Mouse (Mus musculus): ENCODE data around the gene Btk.

Gene Btk

DNA sequence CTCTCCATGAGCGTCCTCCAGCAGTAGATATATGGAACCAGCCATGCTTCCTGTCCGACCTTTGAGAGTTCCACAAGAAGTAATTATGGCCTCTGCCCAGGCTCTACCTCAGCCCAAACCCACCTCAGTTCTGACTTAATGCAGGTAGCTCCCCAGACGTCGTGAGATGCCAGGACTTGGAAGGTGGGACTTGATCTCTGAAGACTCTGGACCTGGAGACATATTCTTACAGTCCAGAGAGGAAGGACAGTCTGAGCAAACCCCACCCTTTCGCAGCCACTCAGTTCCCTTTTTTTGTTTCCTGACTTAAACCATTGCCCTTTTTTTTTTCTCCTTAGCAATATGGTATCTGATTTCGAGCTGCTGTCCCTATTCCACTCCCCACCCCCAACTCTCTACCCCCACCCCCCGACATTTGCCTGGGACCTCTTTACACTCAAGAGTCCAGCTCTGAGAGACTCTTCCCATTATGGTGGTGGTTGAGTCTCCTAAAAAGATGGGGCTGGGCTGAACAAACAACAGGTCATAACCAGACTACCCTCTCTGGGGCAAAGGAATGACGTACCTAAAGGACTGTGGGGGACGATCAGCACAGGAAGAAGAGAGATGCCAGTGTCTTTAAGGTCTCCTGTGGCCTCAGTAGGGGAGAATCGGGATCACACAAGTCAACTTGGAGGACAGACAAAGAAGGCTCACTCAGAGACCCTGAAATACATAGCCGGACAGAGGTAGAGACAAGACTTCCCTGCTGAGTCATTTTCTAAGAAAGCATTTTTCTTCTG lies at the start of gene Btk:
Btk (minus strand) TSS at position 683 of the 782 bp plus-strand sequence.
- DNase-seq (ENCODE audit: low read depth, low spot score): no peak

DNA sequence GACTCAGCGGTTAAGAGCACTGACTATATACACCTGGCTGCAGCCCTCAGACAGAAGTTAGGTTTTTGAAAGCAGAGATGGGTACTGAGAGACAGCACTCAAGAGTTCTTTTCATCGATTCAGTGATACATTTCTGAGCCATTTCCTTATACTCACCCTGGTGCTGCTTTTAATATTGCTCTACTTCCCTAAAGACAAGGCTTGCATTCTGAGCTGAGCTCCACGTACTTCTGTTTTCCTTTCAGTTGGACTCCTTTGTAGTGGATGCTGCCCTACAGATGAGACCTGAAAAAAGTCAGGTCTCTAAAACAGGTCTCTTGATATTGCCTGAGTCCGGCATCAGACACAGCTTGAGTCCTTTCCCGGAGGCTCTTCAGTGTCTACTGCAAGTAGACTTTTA lies 49.3 kb upstream of the Btk start:
- no peak for DNase-seq (ENCODE audit: low read depth, low spot score)

DNA sequence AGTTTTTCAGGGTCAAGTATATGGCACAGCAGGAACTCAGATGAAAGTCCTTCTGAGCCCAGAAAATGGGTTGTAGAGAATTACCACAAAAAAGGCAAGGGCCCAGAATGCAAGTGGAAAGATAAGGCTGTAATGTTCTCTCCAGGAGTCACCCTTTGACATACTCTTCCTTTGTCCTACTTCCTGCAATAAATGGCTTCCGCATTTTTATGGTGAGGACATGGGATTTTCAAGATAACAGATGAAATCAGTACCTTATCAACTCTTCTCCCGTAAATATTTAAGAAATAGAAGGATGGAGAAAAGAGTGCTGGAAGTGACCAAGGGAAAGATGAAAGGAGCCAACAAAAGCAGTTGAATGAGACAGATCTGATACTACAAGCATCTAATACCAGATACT lies 44.8 kb upstream of the Btk start:
- no peak for DNase-seq (ENCODE audit: low read depth, low spot score)

DNA sequence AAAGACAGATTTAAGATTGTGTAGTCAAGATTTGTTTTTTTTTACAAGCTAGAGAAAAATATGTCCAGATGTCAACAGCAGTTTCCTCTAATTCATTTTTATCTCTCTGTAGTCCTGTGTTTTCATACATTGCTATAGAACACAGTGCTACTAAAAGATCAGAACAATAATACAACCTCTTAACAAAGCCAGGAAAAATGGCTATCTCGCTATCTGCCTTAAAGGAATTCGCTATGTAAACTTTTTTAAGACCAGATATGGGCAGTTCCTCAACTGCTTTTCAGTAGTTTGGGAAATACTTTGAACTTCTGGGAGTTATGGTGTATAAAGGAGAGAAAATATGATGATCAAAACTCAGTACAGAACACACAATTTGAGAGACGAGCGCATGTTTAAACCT lies 40.0 kb upstream of the Btk start:
- no peak for DNase-seq (ENCODE audit: low read depth, low spot score)

DNA sequence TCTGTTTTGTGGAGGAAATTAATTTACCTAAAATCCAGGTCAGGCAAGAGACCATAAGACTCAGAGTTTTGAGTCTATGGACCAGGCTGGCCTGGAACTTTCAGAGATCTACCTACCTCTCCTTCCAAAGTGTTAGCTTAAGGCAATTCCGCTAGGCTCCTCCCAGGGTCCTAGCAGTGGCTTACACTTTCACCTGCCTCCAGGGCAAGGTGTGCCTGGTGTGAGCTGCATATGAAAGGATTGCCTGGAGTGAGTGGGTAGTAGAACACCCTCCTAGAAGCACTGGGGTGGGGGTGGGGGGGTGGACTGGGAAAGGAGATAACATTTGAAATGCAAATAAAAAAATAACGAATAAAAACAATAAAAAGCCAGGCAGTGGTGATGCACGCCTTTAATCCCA lies 38.3 kb upstream of the Btk start:
- DNase-seq (ENCODE audit: low read depth, low spot score): no peak

DNA sequence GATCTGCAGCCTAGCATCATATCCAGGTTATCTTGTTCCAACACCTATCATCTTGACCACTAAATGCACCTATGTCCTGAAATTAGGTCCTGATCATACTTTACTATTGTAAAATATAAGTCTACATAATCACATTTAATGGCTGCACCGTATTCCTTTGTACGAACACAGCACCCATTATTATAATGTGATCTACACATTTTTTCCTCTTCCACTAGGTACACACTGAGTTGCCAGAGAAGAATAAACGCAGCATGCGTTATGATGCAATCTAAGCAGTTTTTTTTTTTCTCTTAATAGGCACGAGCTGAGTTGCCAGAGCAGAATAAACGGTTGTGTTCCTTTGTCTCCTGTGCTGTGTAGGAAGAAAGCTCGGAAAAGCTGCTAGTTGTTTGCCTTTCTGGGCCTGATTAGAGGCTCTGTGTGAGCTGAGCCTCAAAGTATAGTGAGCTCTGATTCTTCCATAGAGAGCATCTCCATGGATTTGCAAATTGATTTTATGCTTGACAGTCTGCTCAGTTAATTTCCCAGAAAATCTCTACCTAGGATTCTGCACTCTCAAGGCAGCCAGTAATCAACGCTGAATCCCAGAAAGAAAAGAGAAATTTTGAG lies 37.0 kb upstream of the Btk start:
- DNase-seq (ENCODE audit: low read depth, low spot score): no peak

DNA sequence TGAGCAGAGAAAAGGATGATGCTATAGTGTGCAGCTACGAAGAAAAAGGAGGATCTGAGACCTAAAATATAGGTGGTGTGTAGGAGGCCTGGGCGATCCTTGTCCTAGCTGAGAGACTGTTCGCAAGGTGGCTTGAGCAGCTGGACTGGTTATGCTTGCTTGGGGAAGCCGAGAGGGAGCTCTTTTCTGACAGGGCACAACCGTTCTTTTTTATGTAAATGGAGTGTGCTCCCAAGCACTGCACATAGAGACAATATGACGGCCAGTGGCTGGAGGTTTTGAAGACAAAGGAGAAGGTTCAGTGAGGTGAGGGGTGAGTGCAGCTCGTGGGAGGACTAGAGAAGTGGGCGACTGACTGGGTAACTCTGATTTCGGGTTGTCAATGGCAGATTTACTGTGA lies 36.3 kb upstream of the Btk start:
- DNase-seq (ENCODE audit: low read depth, low spot score): no peak

DNA sequence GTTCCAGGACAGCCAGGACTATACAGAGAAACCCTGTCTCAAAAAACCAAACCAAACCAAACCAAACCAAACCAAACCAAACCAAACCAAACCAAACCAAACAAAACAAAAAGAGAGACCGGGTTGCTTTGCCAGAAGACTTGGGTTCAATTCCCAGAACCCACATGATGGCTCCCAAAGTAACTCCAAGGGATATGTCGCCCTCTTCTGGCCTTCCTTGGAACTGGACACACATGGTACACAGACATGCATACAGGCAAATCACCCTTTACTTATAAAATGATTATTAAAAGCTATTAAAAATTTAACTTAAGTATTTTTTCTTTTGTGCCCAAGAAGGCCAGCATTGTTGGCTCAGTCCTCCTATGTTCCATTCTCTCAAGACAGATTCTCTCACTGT lies 30.9 kb upstream of the Btk start:
- DNase-seq (ENCODE audit: low read depth, low spot score): peak; percentile 47

DNA sequence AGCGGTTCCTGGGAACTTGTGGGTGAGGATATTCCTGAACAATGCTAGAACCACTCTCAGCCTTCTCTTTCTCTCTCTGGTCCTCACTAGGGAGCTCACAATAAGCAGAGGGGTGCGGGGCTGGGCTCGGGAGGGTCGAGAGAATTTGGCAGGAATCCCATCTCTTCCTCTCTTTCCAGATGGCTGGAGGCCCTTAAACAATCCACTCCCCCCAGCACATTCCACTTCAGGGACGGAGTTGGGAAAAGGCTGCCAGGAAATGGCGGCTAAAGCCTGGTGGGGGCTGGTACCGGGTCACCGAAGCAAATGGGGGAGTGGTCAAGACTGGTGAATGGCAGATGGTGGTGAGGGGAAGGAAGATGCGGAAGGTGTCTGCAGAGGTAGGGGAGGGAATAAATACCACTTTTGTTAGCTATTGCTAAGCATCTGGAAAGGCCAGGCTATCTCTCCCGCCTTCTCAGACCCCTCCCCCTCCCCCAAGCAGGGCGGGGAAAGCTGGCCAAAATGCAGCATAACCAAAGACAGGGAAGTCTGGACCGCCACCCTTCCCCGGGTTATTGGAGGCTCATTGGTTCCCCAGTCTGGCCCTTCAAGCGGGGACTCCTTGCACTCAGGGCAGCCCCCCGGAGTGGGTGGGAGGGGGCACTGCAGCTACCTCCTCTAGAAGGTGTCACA lies 29.1 kb upstream of the Btk start:
- peak; percentile 18 for DNase-seq (ENCODE audit: low read depth, low spot score)

DNA sequence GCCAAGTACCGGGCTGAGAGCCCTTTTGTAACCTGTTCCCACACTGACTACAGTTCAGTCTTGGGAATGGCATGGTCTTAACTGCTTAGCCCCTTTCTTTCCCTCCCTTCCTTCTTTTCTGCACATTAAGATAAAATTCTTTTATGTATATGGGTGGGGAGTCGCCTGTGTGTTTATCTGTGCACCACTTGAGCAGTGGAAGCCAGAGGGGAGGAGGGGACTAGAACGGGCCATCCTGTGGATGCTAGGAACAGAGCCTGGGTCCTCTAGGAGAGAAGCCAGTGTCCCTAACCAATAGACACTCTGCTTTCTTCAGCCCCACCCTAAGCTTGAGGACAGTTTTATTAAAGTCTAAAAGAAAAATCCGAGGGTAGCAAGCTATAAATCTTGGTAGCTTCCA lies 27.6 kb upstream of the Btk start:
- DNase-seq (ENCODE audit: low read depth, low spot score): no peak

DNA sequence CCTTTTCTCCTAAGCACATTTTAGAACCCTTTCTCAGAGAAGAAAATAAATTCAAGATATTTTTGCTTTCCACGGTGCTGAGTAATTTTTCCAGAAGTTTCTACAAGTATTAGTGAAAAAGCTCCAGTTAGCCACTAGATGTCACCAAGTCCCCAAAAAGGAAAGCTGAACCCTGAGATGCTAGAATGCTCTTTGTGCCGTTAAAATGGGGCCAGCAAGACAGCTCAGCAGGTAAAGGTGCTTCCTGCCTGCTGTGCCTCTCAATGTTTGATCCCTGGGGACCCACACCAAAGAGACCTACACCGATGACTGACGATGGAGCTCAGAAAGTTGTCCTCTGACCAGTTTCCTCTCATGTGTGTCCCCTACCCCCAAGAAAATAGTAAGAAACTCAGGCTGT lies 26.1 kb upstream of the Btk start:
- peak; percentile 71 for DNase-seq (ENCODE audit: low read depth, low spot score)

DNA sequence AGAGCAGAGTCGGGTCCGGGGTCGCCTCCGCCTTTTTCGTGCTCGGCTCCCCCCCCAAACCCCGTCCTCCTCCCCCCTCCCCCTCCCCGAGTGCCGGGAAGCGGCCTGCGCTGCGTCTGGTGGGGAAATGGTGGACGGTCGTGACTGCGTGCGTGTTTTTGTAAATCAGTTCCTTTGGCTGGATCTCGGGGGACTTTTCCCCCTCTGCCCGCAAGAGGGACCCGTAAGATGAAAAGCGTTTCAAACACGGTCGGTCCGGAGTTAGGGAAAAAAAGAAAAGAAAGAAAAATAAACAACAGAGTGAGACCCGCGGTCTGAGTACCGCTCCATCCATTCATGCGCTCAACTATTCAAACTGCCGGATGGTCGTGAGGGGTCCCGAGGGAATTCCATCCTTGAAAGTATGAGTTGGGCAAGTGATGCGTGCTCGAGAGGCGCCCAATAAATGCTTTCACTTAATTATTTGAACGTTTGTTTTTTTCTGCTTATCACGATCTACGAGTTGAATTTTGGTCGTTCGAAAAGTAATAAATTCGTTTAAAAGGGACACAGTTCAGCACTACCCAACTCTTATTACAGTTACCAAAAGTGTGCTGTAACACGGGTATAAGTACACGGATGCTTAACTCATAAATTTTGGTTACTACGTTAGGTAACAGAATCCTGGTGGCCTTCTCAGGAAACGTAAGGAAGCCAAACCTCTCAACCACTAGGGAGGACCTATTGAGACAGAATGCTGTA lies 18.2 kb upstream of the Btk start:
- DNase-seq (ENCODE audit: low read depth, low spot score): peak; percentile 60

DNA sequence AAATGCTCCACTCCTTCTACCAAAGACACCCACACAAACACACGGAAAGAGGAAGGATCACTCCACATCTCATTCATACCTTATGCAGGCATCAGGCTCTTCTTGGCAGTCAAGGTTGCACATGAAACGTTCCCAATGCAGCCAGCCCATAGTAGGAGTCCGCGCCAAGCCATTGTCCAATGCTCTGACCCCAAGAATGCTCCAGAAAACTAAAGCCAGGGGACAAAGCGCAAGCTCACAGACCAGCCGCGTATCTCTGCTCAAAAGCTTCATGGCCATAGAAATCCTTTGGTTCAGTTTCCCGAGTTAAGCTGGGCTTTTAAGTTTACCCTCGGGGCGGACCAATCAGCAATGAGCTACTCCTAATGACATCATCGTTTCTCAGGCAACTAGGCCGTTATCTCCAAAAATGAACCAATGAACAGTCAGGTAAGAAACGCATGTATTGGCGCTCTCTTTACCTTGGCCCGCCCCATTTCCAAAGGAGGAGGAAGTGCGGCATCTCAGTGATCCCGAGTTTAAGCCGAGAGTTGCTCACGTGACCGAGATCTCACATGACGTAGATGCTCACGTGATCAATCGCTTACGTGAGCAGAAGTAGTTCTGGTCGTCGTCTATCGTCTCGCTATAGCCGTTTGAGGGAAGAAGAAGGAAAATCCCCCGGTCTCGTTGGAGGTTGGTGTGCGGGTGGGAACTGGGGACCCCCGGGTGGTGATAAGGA lies 17.4 kb upstream of the Btk start, which contains the start of the genes Gla and Hnrnph2:
Gla (minus strand) TSS at position 467 of the 721 bp plus-strand sequence.
Hnrnph2 (plus strand) TSS at position 521 of the 721 bp plus-strand sequence.
- peak; percentile 96 for DNase-seq (ENCODE audit: low read depth, low spot score)

DNA sequence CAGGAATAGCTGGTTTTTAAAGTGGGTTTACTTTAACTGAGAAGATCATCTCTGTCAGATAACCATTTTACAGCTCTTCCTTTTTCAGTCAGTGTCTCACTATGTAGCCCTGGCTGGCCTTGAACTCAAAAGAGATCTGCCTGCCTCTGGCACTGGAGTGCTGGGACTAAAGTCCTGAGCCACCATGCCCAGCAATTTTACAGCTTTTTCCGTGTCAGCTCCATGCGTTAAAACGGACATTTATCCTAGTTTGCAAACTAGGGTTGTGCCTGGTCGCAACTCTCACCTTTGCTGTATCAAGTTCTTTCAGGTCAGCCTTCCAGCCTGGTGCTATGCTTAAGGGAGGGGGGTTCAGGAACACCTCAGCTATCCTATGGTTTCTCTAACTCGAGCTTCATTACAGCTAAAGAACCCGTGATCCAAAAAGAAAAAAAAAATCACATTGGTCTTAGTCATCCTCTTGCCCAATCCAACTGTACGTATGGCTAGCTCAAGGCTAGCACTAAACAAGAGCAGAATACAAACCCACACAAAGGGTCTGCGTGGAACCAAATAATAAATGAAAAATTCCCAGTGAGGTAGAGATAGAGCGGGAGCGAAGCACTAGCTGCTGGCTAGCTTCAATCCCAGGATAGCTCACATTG lies 16.7 kb upstream of the Btk start:
- peak; percentile 9 for DNase-seq (ENCODE audit: low read depth, low spot score)

DNA sequence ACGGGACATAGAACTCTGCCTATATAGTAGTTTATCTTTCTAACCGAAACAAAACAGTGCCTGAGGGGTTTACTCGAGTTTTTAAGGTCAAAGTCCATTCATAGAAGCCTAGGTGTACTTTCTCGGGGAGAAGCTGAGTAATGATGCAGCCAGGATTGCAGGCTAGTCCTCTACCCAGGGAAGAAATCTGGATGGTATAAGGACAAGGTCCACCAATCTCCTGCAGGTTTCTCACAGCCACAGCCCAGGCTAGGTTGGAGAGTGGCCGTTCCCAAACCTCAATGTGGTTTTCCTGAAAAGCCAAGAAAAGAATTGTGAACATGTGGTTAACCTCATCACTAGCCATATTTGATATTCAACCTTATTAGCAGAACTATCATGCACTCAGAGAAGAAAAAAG lies 6.5 kb upstream of the Btk start:
- no peak for DNase-seq (ENCODE audit: low read depth, low spot score)

DNA sequence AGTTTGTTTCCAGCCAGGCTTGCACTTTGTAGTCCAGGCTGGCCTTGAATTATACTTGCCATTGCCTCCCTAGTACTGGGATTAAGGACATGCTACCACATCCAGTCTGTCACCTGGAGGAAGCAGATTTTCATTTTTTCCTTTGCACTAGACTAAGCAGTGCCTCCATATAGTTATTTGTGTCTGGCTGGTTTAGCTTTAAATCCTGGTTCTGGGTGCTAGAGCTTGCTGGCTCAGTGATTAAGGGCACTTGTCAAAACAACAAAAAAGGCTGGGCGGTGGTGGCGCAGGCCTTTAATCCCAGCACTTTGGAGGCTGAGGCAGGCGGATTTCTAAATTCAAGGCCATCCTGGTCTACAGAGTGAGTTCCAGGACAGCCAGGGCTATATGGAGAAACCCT lies 5.6 kb upstream of the Btk start:
- DNase-seq (ENCODE audit: low read depth, low spot score): no peak

DNA sequence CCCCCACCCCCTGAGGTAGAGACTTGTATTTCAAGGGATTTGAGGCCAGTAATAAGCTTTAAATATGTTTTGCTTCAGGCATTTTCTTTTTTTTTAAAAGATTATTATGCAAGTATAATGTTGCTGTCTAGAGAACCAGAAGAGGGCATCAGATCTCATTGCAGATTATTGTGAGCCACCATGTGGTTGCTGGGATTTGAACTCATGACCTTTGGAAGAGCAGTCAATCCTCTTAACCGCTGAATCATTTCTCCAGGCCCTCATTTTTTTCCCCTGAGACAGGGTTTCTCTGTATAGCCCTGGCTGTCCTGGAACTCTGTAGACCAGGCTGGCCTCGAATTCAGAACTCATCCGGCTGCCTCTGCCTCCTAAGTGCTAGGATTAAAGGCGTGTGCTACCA lies 4.9 kb upstream of the Btk start:
- DNase-seq (ENCODE audit: low read depth, low spot score): no peak

DNA sequence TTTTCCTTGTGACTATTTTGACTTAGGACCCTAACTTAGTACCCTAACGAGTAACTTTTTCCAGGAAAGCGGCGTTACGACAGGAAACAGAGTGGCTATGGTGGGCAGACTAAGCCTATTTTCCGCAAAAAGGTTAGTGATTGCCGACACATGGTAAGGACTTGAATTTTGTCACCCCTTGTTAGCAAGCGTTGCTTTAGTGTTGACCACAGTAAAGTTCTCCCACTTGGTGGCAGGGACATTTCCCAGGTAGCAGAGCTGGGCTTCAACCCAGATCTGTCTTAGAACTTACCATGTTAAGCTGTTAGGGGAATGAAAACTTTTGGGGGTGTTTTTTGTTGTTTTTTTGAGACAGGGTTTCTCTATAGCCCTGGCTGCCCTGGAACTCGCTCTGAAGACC lies 3.1 kb upstream of the Btk start:
- DNase-seq (ENCODE audit: low read depth, low spot score): no peak

DNA sequence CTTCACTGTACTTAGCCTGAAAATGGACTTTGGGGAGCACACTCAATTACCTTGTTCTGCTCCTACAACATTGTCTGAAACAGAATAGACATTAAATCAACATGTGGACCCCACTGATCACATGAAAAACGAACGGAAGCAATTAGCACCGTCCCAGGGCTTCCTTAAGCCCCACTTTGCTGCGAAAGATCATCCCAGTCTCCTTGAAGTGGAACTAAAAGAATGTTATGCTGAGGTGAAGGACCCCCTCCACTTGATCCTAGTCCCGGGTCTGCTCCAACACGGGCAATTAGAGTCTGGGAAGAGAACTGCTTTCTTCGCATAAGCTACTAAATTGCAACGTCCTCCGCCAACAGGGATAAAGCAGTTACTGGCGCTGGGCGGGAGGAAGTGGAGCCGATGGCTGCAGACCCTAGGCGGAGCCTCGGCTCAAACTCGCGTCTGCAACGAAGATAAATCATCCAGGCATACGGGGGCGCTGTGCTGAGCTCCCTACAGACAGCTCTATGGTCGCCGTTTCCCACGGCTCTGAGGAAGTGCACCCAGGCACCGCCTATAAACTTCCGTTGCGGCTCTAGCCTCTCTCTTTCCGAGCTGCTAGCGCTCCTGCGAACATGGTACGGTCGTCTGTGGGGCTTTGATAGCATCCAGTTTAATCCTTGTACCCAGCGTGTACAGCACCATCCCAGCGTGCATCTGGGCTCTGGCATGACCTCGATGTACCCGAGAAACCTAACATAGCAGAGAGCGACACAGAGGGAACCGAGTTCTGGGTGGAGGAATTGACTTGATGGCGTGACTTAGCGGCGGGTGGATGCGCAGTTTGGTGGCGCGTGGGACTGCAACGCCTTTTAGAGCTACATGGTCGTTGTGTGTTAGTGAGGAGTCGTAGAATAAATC lies 2.0 kb upstream of the Btk start, which contains the start of gene Rpl36a:
Rpl36a (plus strand) TSS at position 552 of the 900 bp plus-strand sequence.
- peak; percentile 95 for DNase-seq (ENCODE audit: low read depth, low spot score)

DNA sequence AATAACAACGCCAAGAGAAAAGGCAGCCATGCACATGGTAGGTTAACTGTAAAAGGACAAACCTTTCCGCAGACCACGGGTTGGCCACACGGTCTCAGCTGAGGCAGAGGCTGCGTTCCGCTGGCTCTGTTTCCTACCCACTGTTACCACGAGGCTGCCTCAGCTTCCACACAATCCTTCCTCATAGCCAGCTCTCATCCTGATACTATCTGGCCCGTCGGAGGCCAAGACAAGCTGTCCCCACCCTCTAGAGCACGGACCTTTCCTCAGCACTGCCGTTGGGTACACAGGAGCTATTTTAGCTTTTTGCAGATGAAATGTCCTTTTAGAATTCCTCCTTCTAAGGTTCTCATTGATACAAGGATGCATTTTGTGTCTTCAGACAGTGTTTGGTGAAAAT lies 1.1 kb downstream of the Btk start:
- DNase-seq (ENCODE audit: low read depth, low spot score): no peak
